Mouse (Mus musculus): ENCODE results near the gene Pkd1. TPM values are rescaled to one million over a fixed set of nuclear protein-coding genes. Genes with fewer than 3 reads are reported as not detected.

Pkd1 gene
- polyA plus RNA-seq, 1 experiment, result 22.3 TPM

GRCm38 (mm10) chr17:24514270-24515257 lies 35.1 kb upstream of the Pkd1 start:
- no peak for TF ChIP-seq POLR2A (IDR thresholded peaks at IDR 0.05; ENCODE audit: borderline replicate concordance, low read depth, low read length)
- Histone ChIP-seq H3K4me3 (ENCODE audit: insufficient read depth, low read length) (no peak overlapping the region), H3K4me1 (ENCODE audit: control insufficient read depth, insufficient read depth, low read length) (no peaks in the 10 kb centered on the region), H3K27ac (ENCODE audit: insufficient read depth, low read depth, low read length) (no peak overlapping the region)

- Histone ChIP-seq H3K4me1 (ENCODE audit: control insufficient read depth, insufficient read depth, low read length) (peaks cover 16% of the 10 kb centered on the region), H3K27ac (ENCODE audit: insufficient read depth, low read depth, low read length) (no peak overlapping the region), H3K4me3 (ENCODE audit: insufficient read depth, low read length) (no peak overlapping the region)
- TF ChIP-seq POLR2A (IDR thresholded peaks at IDR 0.05; ENCODE audit: borderline replicate concordance, low read depth, low read length), result no peak
- no peak for TF ChIP-seq CTCF (IDR thresholded peaks at IDR 0.05; ENCODE audit: low read depth, low read length)
Observed at GRCm38 (mm10) chr17:24520450-24520849, 29.2 kb upstream of the Pkd1 start.

DNA sequence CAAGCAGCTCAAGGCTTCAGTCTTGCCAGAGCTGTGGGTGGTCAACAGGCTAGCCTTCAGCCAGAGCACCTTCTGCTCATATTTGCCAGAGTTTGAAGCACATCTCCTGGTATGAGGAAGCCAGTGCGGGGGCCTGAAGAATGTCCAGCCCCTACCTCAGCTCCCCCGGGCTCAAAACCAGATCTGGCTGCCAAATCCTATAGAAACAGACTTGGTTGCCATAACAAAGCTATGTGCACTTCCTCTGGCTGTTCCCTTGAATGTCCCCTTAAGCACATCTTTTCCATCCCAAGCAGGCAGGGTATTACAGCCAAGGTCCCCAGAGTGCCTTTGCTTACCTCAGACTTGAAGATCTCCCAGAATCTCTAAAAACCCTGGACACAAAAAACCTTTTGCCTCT lies 24.9 kb upstream of the Pkd1 start:
- H3K27ac ChIP-seq (ENCODE audit: insufficient read depth, low read depth, low read length), result no peak overlapping the region
- H3K4me3 ChIP-seq (ENCODE audit: insufficient read depth, low read length), result no peak overlapping the region
- peaks cover 29% of the 10 kb centered on the region for H3K4me1 ChIP-seq (ENCODE audit: control insufficient read depth, insufficient read depth, low read length)
- TF ChIP-seq POLR2A (IDR thresholded peaks at IDR 0.05; ENCODE audit: borderline replicate concordance, low read depth, low read length) (no peak), CTCF (IDR thresholded peaks at IDR 0.05; ENCODE audit: low read depth, low read length) (no peak)

DNA sequence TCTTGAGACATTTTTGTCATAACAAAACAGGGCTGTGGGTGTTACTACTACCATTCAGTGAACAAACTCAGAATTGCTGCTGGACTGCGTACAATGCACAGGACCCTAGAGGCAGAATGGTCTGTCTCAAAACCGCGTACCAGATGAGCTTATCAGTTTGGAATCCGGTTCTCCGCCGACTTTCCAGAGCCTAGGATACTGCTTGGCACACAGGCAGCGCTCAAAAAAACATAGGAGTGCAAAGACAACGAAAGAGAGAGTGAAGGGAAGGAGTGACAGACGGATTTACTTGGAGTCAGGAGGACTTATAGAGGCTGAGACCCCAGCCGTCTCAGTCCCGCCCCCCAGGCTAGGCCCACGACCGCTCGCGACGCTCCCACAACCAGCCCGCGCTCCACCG lies 22.3 kb upstream of the Pkd1 start:
- peaks cover 26% of the 10 kb centered on the region for H3K4me1 ChIP-seq (ENCODE audit: control insufficient read depth, insufficient read depth, low read length)
- TF ChIP-seq POLR2A (IDR thresholded peaks at IDR 0.05; ENCODE audit: borderline replicate concordance, low read depth, low read length) (no peak), CTCF (IDR thresholded peaks at IDR 0.05; ENCODE audit: low read depth, low read length) (no peak)
- peak overlapping the region; percentile 33; the same call in 1 of the 2 replicates for H3K27ac ChIP-seq (ENCODE audit: insufficient read depth, low read depth, low read length)
- peak overlapping the region; percentile 96 for H3K4me3 ChIP-seq (ENCODE audit: insufficient read depth, low read length)

GRCm38 (mm10) chr17:24527723-24528559 lies 21.7 kb upstream of the Pkd1 start, which contains the start of gene Traf7:
Gene Traf7 (minus strand): TSS chr17:24527938.
- peak within 1 kb of the TSS; percentile 80 for H3K27ac ChIP-seq (ENCODE audit: insufficient read depth, low read depth, low read length)
- peak within 1 kb of the TSS; percentile 96 for H3K4me3 ChIP-seq (ENCODE audit: insufficient read depth, low read length)
- H3K4me1 ChIP-seq (ENCODE audit: control insufficient read depth, insufficient read depth, low read length), result peaks cover 26% of the 10 kb centered on the region
- TF ChIP-seq POLR2A (IDR thresholded peaks at IDR 0.05; ENCODE audit: borderline replicate concordance, low read depth, low read length), result peak; percentile 89
- TF ChIP-seq CTCF (IDR thresholded peaks at IDR 0.05; ENCODE audit: low read depth, low read length), result no peak

- H3K4me1 ChIP-seq (ENCODE audit: control insufficient read depth, insufficient read depth, low read length), result peaks cover 26% of the 10 kb centered on the region
- H3K4me3 ChIP-seq (ENCODE audit: insufficient read depth, low read length), result peak overlapping the region; percentile 72
- TF ChIP-seq CTCF (IDR thresholded peaks at IDR 0.05; ENCODE audit: low read depth, low read length), result no peak
- TF ChIP-seq POLR2A (IDR thresholded peaks at IDR 0.05; ENCODE audit: borderline replicate concordance, low read depth, low read length), result no peak
- H3K27ac ChIP-seq (ENCODE audit: insufficient read depth, low read depth, low read length), result peak overlapping the region; percentile 80
Observed at GRCm38 (mm10) chr17:24528560-24528918, 21.1 kb upstream of the Pkd1 start.

DNA sequence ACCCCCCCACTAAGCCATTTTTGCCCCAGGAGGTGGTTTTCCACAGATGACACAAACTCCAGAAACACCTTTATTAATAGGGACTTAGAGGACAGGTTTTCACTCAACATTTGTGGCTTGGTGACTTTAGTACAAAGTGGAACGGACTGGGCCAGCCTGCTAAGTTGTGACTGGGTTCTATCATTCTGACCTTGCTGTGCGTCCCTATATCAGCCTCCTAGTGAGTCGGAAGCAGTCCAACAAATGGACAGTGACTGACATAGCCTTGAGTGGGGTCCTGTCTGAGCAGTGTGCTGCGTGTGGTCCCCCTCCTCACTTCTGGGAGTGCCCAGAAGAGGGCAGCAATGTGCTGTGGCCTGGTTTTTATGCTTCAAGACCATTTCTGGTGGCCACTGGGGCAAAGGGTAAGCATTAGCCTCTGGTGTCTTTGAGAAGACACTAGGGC lies 20.6 kb upstream of the Pkd1 start:
- Histone ChIP-seq H3K27ac (ENCODE audit: insufficient read depth, low read depth, low read length) (peak overlapping the region; percentile 80), H3K4me1 (ENCODE audit: control insufficient read depth, insufficient read depth, low read length) (peaks cover 26% of the 10 kb centered on the region), H3K4me3 (ENCODE audit: insufficient read depth, low read length) (peak overlapping the region; percentile 72)
- TF ChIP-seq CTCF (IDR thresholded peaks at IDR 0.05; ENCODE audit: low read depth, low read length) (peak; percentile 62; the same call in 1 of the 2 replicates), POLR2A (IDR thresholded peaks at IDR 0.05; ENCODE audit: borderline replicate concordance, low read depth, low read length) (no peak)

DNA sequence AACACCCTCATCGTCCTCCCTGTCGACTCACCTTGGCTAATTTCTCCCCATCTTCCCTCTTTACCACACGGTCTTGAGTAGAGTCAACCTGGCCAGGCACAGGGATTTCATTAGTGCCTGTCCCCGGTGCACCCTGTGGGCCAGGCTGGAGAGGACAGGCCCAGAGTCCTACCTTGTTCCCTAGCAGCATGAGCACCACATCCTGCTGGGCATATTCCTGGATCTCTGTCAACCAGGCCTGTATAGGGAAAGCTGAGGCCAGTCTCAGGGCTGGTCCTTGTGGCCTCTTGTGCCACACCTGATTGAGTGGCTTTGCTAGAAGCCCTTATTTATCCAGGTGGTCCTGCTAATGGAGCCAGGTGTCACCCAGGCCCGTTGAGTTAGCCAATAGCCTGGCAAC lies 19.8 kb upstream of the Pkd1 start:
- Histone ChIP-seq H3K4me3 (ENCODE audit: insufficient read depth, low read length) (peak overlapping the region; percentile 72), H3K4me1 (ENCODE audit: control insufficient read depth, insufficient read depth, low read length) (peaks cover 22% of the 10 kb centered on the region), H3K27ac (ENCODE audit: insufficient read depth, low read depth, low read length) (peak overlapping the region; percentile 80)
- TF ChIP-seq POLR2A (IDR thresholded peaks at IDR 0.05; ENCODE audit: borderline replicate concordance, low read depth, low read length) (no peak), CTCF (IDR thresholded peaks at IDR 0.05; ENCODE audit: low read depth, low read length) (no peak)

GRCm38 (mm10) chr17:24530361-24531050 lies 19.1 kb upstream of the Pkd1 start:
- peaks cover 18% of the 10 kb centered on the region for H3K4me1 ChIP-seq (ENCODE audit: control insufficient read depth, insufficient read depth, low read length)
- no peak overlapping the region for H3K4me3 ChIP-seq (ENCODE audit: insufficient read depth, low read length)
- no peak for TF ChIP-seq CTCF (IDR thresholded peaks at IDR 0.05; ENCODE audit: low read depth, low read length)
- no peak for TF ChIP-seq POLR2A (IDR thresholded peaks at IDR 0.05; ENCODE audit: borderline replicate concordance, low read depth, low read length)
- no peak overlapping the region for H3K27ac ChIP-seq (ENCODE audit: insufficient read depth, low read depth, low read length)
